Mouse (Mus musculus): ENCODE results near the gene Gtf2a2. TPM values are rescaled to one million over a fixed set of nuclear protein-coding genes. Genes with fewer than 3 reads are reported as not detected.

Gtf2a2 gene
- polyA plus RNA-seq, 1 experiment from 2014 or later: 215 TPM

DNA sequence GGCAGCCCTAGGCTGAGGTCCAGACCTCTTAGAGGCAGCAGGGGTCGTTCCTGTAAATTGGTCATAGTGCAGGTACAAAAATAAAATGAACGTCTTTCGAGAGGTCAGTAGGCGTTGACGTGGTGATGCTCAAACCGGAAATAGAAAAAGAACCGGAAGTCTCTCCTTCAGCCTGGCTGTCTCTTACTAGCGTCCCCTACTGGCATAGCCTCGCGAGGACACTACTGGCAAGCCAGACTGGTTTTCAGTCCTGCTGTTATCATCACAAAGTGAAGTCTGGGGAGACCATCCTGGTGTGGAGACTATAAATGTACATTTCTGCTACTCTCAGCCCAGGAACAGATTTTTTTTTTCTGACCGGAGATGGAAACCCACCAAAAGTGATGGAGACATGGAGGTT is 28.2 kb downstream of the Gtf2a2 start:
- H3K9ac ChIP-seq (replicated peaks; ENCODE audit: low read depth, low read length): no peak overlapping the region
- no peaks in the 10 kb centered on the region for H3K4me1 ChIP-seq (ENCODE audit: control insufficient read depth, insufficient read depth, low read length)
- no peak for ATAC-seq (ENCODE audit: insufficient number of reproducible peaks, insufficient read depth, low FRiP score, low read depth)
- no peak overlapping the region for H3K4me3 ChIP-seq (ENCODE audit: low read depth, low read length)
- no peaks in the 10 kb centered on the region for H3K27me3 ChIP-seq (ENCODE audit: control insufficient read depth, insufficient read depth, low read length)
- no peak overlapping the region for H3K4me2 ChIP-seq (replicated peaks; ENCODE audit: low read depth, low read length)
- WGBS: 85% methylated on average over 11 of the region's 11 CpGs
- H3K9me3 ChIP-seq (ENCODE audit: control insufficient read depth, low read depth, low read length): no peaks in the 10 kb centered on the region
- no peak overlapping the region for H3K27ac ChIP-seq (ENCODE audit: low read length)
- no peaks in the 10 kb centered on the region for H3K36me3 ChIP-seq (ENCODE audit: control insufficient read depth, insufficient read depth, low read length)

GRCm38 (mm10) chr9:70042137-70042536 is 29.8 kb downstream of the Gtf2a2 start:
- no peaks in the 10 kb centered on the region for H3K4me1 ChIP-seq (ENCODE audit: control insufficient read depth, insufficient read depth, low read length)
- H3K27ac ChIP-seq (ENCODE audit: low read length): no peak overlapping the region
- no peaks in the 10 kb centered on the region for H3K36me3 ChIP-seq (ENCODE audit: control insufficient read depth, insufficient read depth, low read length)
- no peak for ATAC-seq (ENCODE audit: insufficient number of reproducible peaks, insufficient read depth, low FRiP score, low read depth)
- H3K9me3 ChIP-seq (ENCODE audit: control insufficient read depth, low read depth, low read length): no peaks in the 10 kb centered on the region
- WGBS: 92% methylated on average over 4 of the region's 4 CpGs
- no peak overlapping the region for H3K9ac ChIP-seq (replicated peaks; ENCODE audit: low read depth, low read length)
- no peaks in the 10 kb centered on the region for H3K27me3 ChIP-seq (ENCODE audit: control insufficient read depth, insufficient read depth, low read length)
- no peak overlapping the region for H3K4me3 ChIP-seq (ENCODE audit: low read depth, low read length)
- H3K4me2 ChIP-seq (replicated peaks; ENCODE audit: low read depth, low read length): no peak overlapping the region

GRCm38 (mm10) chr9:70042935-70043334 is 30.6 kb downstream of the Gtf2a2 start:
- Histone ChIP-seq H3K4me3 (ENCODE audit: low read depth, low read length) (no peak overlapping the region), H3K27me3 (ENCODE audit: control insufficient read depth, insufficient read depth, low read length) (no peaks in the 10 kb centered on the region), H3K9ac (replicated peaks; ENCODE audit: low read depth, low read length) (no peak overlapping the region), H3K36me3 (ENCODE audit: control insufficient read depth, insufficient read depth, low read length) (no peaks in the 10 kb centered on the region), H3K4me1 (ENCODE audit: control insufficient read depth, insufficient read depth, low read length) (peaks cover 5% of the 10 kb centered on the region), H3K9me3 (ENCODE audit: control insufficient read depth, low read depth, low read length) (no peaks in the 10 kb centered on the region), H3K27ac (ENCODE audit: low read length) (no peak overlapping the region), H3K4me2 (replicated peaks; ENCODE audit: low read depth, low read length) (no peak overlapping the region)
- WGBS: 74% methylated on average over 1 of the region's 1 CpGs
- no peak for ATAC-seq (ENCODE audit: insufficient number of reproducible peaks, insufficient read depth, low FRiP score, low read depth)

GRCm38 (mm10) chr9:70044865-70045264 is 32.5 kb downstream of the Gtf2a2 start:
- no peak overlapping the region for H3K27ac ChIP-seq (ENCODE audit: low read length)
- H3K4me2 ChIP-seq (replicated peaks; ENCODE audit: low read depth, low read length): no peak overlapping the region
- no peak for ATAC-seq (ENCODE audit: insufficient number of reproducible peaks, insufficient read depth, low FRiP score, low read depth)
- no peaks in the 10 kb centered on the region for H3K27me3 ChIP-seq (ENCODE audit: control insufficient read depth, insufficient read depth, low read length)
- H3K36me3 ChIP-seq (ENCODE audit: control insufficient read depth, insufficient read depth, low read length): no peaks in the 10 kb centered on the region
- no peak overlapping the region for H3K9ac ChIP-seq (replicated peaks; ENCODE audit: low read depth, low read length)
- no peaks in the 10 kb centered on the region for H3K9me3 ChIP-seq (ENCODE audit: control insufficient read depth, low read depth, low read length)
- H3K4me3 ChIP-seq (ENCODE audit: low read depth, low read length): no peak overlapping the region
- H3K4me1 ChIP-seq (ENCODE audit: control insufficient read depth, insufficient read depth, low read length): peaks cover 22% of the 10 kb centered on the region
- WGBS: 61% methylated on average over 2 of the region's 2 CpGs

DNA sequence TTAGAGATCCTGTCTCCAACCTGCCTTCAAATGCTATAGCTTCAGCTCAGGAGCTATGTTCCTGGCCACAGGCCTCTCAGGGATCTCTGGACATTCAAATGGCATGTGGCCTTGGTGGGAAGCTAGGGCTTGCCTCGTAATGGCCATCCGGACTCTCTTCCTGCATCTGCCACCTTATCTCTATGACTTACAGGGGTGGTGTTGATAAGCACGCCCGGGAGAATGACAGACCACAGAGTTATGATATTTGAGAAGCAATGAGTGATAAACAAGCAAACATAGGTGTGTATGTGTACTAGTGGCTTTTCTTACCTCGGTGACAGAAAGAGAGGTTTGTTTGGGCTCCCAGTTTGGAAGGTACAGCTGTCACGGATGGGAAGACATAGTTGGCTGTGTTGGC is 33.9 kb downstream of the Gtf2a2 start:
- H3K27ac ChIP-seq (ENCODE audit: low read length): no peak overlapping the region
- 63% methylated on average over 6 of the region's 6 CpGs for WGBS
- H3K4me2 ChIP-seq (replicated peaks; ENCODE audit: low read depth, low read length): no peak overlapping the region
- no peak for ATAC-seq (ENCODE audit: insufficient number of reproducible peaks, insufficient read depth, low FRiP score, low read depth)
- no peaks in the 10 kb centered on the region for H3K27me3 ChIP-seq (ENCODE audit: control insufficient read depth, insufficient read depth, low read length)
- H3K9me3 ChIP-seq (ENCODE audit: control insufficient read depth, low read depth, low read length): no peaks in the 10 kb centered on the region
- no peaks in the 10 kb centered on the region for H3K36me3 ChIP-seq (ENCODE audit: control insufficient read depth, insufficient read depth, low read length)
- no peak overlapping the region for H3K4me3 ChIP-seq (ENCODE audit: low read depth, low read length)
- H3K9ac ChIP-seq (replicated peaks; ENCODE audit: low read depth, low read length): no peak overlapping the region
- H3K4me1 ChIP-seq (ENCODE audit: control insufficient read depth, insufficient read depth, low read length): peaks cover 25% of the 10 kb centered on the region

DNA sequence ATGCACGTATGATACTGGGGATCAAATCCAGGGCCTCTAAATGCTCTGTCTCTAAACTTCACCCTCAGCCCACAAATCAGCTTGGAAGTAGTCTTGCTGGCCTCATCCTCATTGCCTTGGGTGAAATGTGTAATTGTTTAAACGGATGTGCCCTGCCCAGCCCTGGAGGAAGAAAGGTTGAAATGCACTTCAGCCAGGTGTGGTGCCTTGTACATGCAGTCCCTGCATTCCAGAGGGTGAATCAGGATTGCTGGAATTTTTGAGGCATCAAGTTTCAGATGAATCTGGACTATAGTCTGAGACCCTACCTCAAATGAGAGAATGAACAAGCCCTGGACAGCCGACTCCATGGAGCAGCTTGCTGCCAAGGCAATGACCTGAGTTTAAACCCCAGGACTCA is 35.5 kb downstream of the Gtf2a2 start:
- H3K27ac ChIP-seq (ENCODE audit: low read length): peak overlapping the region; percentile 63; the same call in 1 of the 2 replicates
- no peak overlapping the region for H3K9ac ChIP-seq (replicated peaks; ENCODE audit: low read depth, low read length)
- H3K4me1 ChIP-seq (ENCODE audit: control insufficient read depth, insufficient read depth, low read length): peaks cover 25% of the 10 kb centered on the region
- H3K4me3 ChIP-seq (ENCODE audit: low read depth, low read length): no peak overlapping the region
- no peak for ATAC-seq (ENCODE audit: insufficient number of reproducible peaks, insufficient read depth, low FRiP score, low read depth)
- H3K27me3 ChIP-seq (ENCODE audit: control insufficient read depth, insufficient read depth, low read length): no peaks in the 10 kb centered on the region
- no peaks in the 10 kb centered on the region for H3K9me3 ChIP-seq (ENCODE audit: control insufficient read depth, low read depth, low read length)
- no peaks in the 10 kb centered on the region for H3K36me3 ChIP-seq (ENCODE audit: control insufficient read depth, insufficient read depth, low read length)
- no peak overlapping the region for H3K4me2 ChIP-seq (replicated peaks; ENCODE audit: low read depth, low read length)
- WGBS: 35% methylated on average over 3 of the region's 3 CpGs

- Histone ChIP-seq H3K4me1 (ENCODE audit: control insufficient read depth, insufficient read depth, low read length) (peaks cover 25% of the 10 kb centered on the region), H3K9me3 (ENCODE audit: control insufficient read depth, low read depth, low read length) (no peaks in the 10 kb centered on the region), H3K9ac (replicated peaks; ENCODE audit: low read depth, low read length) (no peak overlapping the region), H3K4me2 (replicated peaks; ENCODE audit: low read depth, low read length) (no peak overlapping the region), H3K4me3 (ENCODE audit: low read depth, low read length) (no peak overlapping the region), H3K36me3 (ENCODE audit: control insufficient read depth, insufficient read depth, low read length) (no peaks in the 10 kb centered on the region), H3K27ac (ENCODE audit: low read length) (peak overlapping the region; percentile 63; the same call in 1 of the 2 replicates), H3K27me3 (ENCODE audit: control insufficient read depth, insufficient read depth, low read length) (no peaks in the 10 kb centered on the region)
- WGBS: 40% methylated on average over 5 of the region's 5 CpGs
- ATAC-seq (ENCODE audit: insufficient number of reproducible peaks, insufficient read depth, low FRiP score, low read depth): no peak
These were observed 35.9 kb downstream of the Gtf2a2 start for GRCm38 (mm10) chr9:70048280-70048679.

- peak overlapping the region; percentile 63; the same call in 1 of the 2 replicates for H3K27ac ChIP-seq (ENCODE audit: low read length)
- H3K4me2 ChIP-seq (replicated peaks; ENCODE audit: low read depth, low read length): no peak overlapping the region
- H3K9ac ChIP-seq (replicated peaks; ENCODE audit: low read depth, low read length): no peak overlapping the region
- no peak overlapping the region for H3K4me3 ChIP-seq (ENCODE audit: low read depth, low read length)
- H3K27me3 ChIP-seq (ENCODE audit: control insufficient read depth, insufficient read depth, low read length): no peaks in the 10 kb centered on the region
- no peak for ATAC-seq (ENCODE audit: insufficient number of reproducible peaks, insufficient read depth, low FRiP score, low read depth)
- H3K9me3 ChIP-seq (ENCODE audit: control insufficient read depth, low read depth, low read length): no peaks in the 10 kb centered on the region
- 36% methylated on average over 6 of the region's 6 CpGs for WGBS
- H3K4me1 ChIP-seq (ENCODE audit: control insufficient read depth, insufficient read depth, low read length): peaks cover 25% of the 10 kb centered on the region
- no peaks in the 10 kb centered on the region for H3K36me3 ChIP-seq (ENCODE audit: control insufficient read depth, insufficient read depth, low read length)
These were observed 36.5 kb downstream of the Gtf2a2 start for GRCm38 (mm10) chr9:70048751-70049415.

- no peak overlapping the region for H3K4me2 ChIP-seq (replicated peaks; ENCODE audit: low read depth, low read length)
- no peaks in the 10 kb centered on the region for H3K36me3 ChIP-seq (ENCODE audit: control insufficient read depth, insufficient read depth, low read length)
- 31% methylated on average over 3 of the region's 3 CpGs for WGBS
- H3K9me3 ChIP-seq (ENCODE audit: control insufficient read depth, low read depth, low read length): no peaks in the 10 kb centered on the region
- H3K27me3 ChIP-seq (ENCODE audit: control insufficient read depth, insufficient read depth, low read length): no peaks in the 10 kb centered on the region
- H3K4me3 ChIP-seq (ENCODE audit: low read depth, low read length): no peak overlapping the region
- H3K4me1 ChIP-seq (ENCODE audit: control insufficient read depth, insufficient read depth, low read length): peaks cover 25% of the 10 kb centered on the region
- ATAC-seq (ENCODE audit: insufficient number of reproducible peaks, insufficient read depth, low FRiP score, low read depth): no peak
- H3K27ac ChIP-seq (ENCODE audit: low read length): peak overlapping the region; percentile 63; the same call in 1 of the 2 replicates
- no peak overlapping the region for H3K9ac ChIP-seq (replicated peaks; ENCODE audit: low read depth, low read length)
These were observed 37.0 kb downstream of the Gtf2a2 start for GRCm38 (mm10) chr9:70049416-70049783.
